Mouse (Mus musculus): ENCODE results near the gene Ptprn2. TPM values are rescaled to one million over a fixed set of nuclear protein-coding genes. Genes with fewer than 3 reads are reported as not detected.

The Ptprn2 gene
- total and polyA plus RNA-seq, 3 experiments: 0.22 TPM; not detected in 2

GRCm38 (mm10) chr12:116741300-116741699, 255.8 kb downstream of the Ptprn2 start:
- H3K4me3 ChIP-seq (ENCODE audit: low read depth, low read length): no peak overlapping the region
- no peaks in the 10 kb centered on the region for H3K4me1 ChIP-seq (ENCODE audit: insufficient read depth, low read depth, low read length)
- TF ChIP-seq CTCF (IDR thresholded peaks at IDR 0.05; ENCODE audit: low read depth, low read length) (no peak), GATA1 (IDR thresholded peaks at IDR 0.05; ENCODE audit: borderline replicate concordance, low read length) (no peak), POLR2AphosphoS5 (IDR thresholded peaks at IDR 0.05; ENCODE audit: insufficient replicate concordance, low read depth, low read length) (no peak), GATA2 (IDR thresholded peaks at IDR 0.05; ENCODE audit: borderline replicate concordance, low read depth, low read length) (no peak), TAL1 (conservative IDR thresholded peaks at IDR 0.05; ENCODE audit: low read depth, low read length) (no peak)
- H3K9me3 ChIP-seq (replicated peaks): peaks cover 56% of the 10 kb centered on the region
- DNase-seq (ENCODE audit: low spot score) (no peak), ATAC-seq (ENCODE audit: extremely low read depth, insufficient number of reproducible peaks, low FRiP score, poor library complexity, severe bottlenecking) (no peak)
- no peaks in the 10 kb centered on the region for H3K36me3 ChIP-seq (replicated peaks)
- no peaks in the 10 kb centered on the region for H3K27me3 ChIP-seq (ENCODE audit: insufficient read depth, low read length)

- ATAC-seq (ENCODE audit: extremely low read depth, insufficient number of reproducible peaks, low FRiP score, poor library complexity, severe bottlenecking) (no peak), DNase-seq (ENCODE audit: low spot score) (no peak)
- H3K4me3 ChIP-seq (ENCODE audit: low read depth, low read length): no peak overlapping the region
- no peaks in the 10 kb centered on the region for H3K4me1 ChIP-seq (ENCODE audit: insufficient read depth, low read depth, low read length)
- peaks cover 46% of the 10 kb centered on the region for H3K9me3 ChIP-seq (replicated peaks)
- H3K36me3 ChIP-seq (replicated peaks): no peaks in the 10 kb centered on the region
- H3K27me3 ChIP-seq (ENCODE audit: insufficient read depth, low read length): no peaks in the 10 kb centered on the region
- TF ChIP-seq CTCF (IDR thresholded peaks at IDR 0.05; ENCODE audit: low read depth, low read length) (no peak), GATA1 (IDR thresholded peaks at IDR 0.05; ENCODE audit: borderline replicate concordance, low read length) (no peak), TAL1 (conservative IDR thresholded peaks at IDR 0.05; ENCODE audit: low read depth, low read length) (no peak), POLR2AphosphoS5 (IDR thresholded peaks at IDR 0.05; ENCODE audit: insufficient replicate concordance, low read depth, low read length) (no peak), GATA2 (IDR thresholded peaks at IDR 0.05; ENCODE audit: borderline replicate concordance, low read depth, low read length) (no peak)
Observed at GRCm38 (mm10) chr12:116746401-116746800, 260.9 kb downstream of the Ptprn2 start.

GRCm38 (mm10) chr12:116752784-116753183, 267.3 kb downstream of the Ptprn2 start:
- Histone ChIP-seq H3K27me3 (ENCODE audit: insufficient read depth, low read length) (no peaks in the 10 kb centered on the region), H3K4me1 (ENCODE audit: insufficient read depth, low read depth, low read length) (no peaks in the 10 kb centered on the region), H3K4me3 (ENCODE audit: low read depth, low read length) (no peak overlapping the region), H3K36me3 (replicated peaks) (no peaks in the 10 kb centered on the region), H3K9me3 (replicated peaks) (peaks cover 20% of the 10 kb centered on the region)
- TF ChIP-seq TAL1 (conservative IDR thresholded peaks at IDR 0.05; ENCODE audit: low read depth, low read length) (no peak), GATA2 (IDR thresholded peaks at IDR 0.05; ENCODE audit: borderline replicate concordance, low read depth, low read length) (no peak), CTCF (IDR thresholded peaks at IDR 0.05; ENCODE audit: low read depth, low read length) (no peak), GATA1 (IDR thresholded peaks at IDR 0.05; ENCODE audit: borderline replicate concordance, low read length) (no peak), POLR2AphosphoS5 (IDR thresholded peaks at IDR 0.05; ENCODE audit: insufficient replicate concordance, low read depth, low read length) (no peak)
- ATAC-seq (ENCODE audit: extremely low read depth, insufficient number of reproducible peaks, low FRiP score, poor library complexity, severe bottlenecking) (no peak), DNase-seq (ENCODE audit: low spot score) (no peak)

GRCm38 (mm10) chr12:116763961-116764360, 278.4 kb downstream of the Ptprn2 start:
- no peaks in the 10 kb centered on the region for H3K4me1 ChIP-seq (ENCODE audit: insufficient read depth, low read depth, low read length)
- H3K36me3 ChIP-seq (replicated peaks): no peaks in the 10 kb centered on the region

GRCm38 (mm10) chr12:116770911-116771310, 285.4 kb downstream of the Ptprn2 start:
- H3K4me3 ChIP-seq (ENCODE audit: low read depth, low read length): no peak overlapping the region
- peaks cover 67% of the 10 kb centered on the region for H3K9me3 ChIP-seq (replicated peaks)
- DNase-seq (ENCODE audit: low spot score) (no peak), ATAC-seq (ENCODE audit: extremely low read depth, insufficient number of reproducible peaks, low FRiP score, poor library complexity, severe bottlenecking) (no peak)
- H3K27me3 ChIP-seq (ENCODE audit: insufficient read depth, low read length): no peaks in the 10 kb centered on the region
- H3K4me1 ChIP-seq (ENCODE audit: insufficient read depth, low read depth, low read length): no peaks in the 10 kb centered on the region
- no peaks in the 10 kb centered on the region for H3K36me3 ChIP-seq (replicated peaks)
- TF ChIP-seq POLR2AphosphoS5 (IDR thresholded peaks at IDR 0.05; ENCODE audit: insufficient replicate concordance, low read depth, low read length): no peak
- no peak for TF ChIP-seq GATA1 (IDR thresholded peaks at IDR 0.05; ENCODE audit: borderline replicate concordance, low read length)
- TF ChIP-seq GATA2 (IDR thresholded peaks at IDR 0.05; ENCODE audit: borderline replicate concordance, low read depth, low read length): no peak
- TF ChIP-seq CTCF (IDR thresholded peaks at IDR 0.05; ENCODE audit: low read depth, low read length): no peak
- no peak for TF ChIP-seq TAL1 (conservative IDR thresholded peaks at IDR 0.05; ENCODE audit: low read depth, low read length)

More at GRCm38 (mm10) chr12:116763961-116764360, 278.4 kb downstream of the Ptprn2 start:
- H3K9me3 ChIP-seq (replicated peaks): peaks cover 26% of the 10 kb centered on the region
- no peaks in the 10 kb centered on the region for H3K27me3 ChIP-seq (ENCODE audit: insufficient read depth, low read length)
- no peak for DNase-seq (ENCODE audit: low spot score)
- no peak for ATAC-seq (ENCODE audit: extremely low read depth, insufficient number of reproducible peaks, low FRiP score, poor library complexity, severe bottlenecking)
- TF ChIP-seq POLR2AphosphoS5 (IDR thresholded peaks at IDR 0.05; ENCODE audit: insufficient replicate concordance, low read depth, low read length) (no peak), GATA2 (IDR thresholded peaks at IDR 0.05; ENCODE audit: borderline replicate concordance, low read depth, low read length) (no peak), GATA1 (IDR thresholded peaks at IDR 0.05; ENCODE audit: borderline replicate concordance, low read length) (no peak), TAL1 (conservative IDR thresholded peaks at IDR 0.05; ENCODE audit: low read depth, low read length) (no peak), CTCF (IDR thresholded peaks at IDR 0.05; ENCODE audit: low read depth, low read length) (no peak)
- no peak overlapping the region for H3K4me3 ChIP-seq (ENCODE audit: low read depth, low read length)

GRCm38 (mm10) chr12:116771493-116771892, 286.0 kb downstream of the Ptprn2 start:
- Histone ChIP-seq H3K36me3 (replicated peaks) (no peaks in the 10 kb centered on the region), H3K9me3 (replicated peaks) (peaks cover 69% of the 10 kb centered on the region), H3K27me3 (ENCODE audit: insufficient read depth, low read length) (no peaks in the 10 kb centered on the region), H3K4me3 (ENCODE audit: low read depth, low read length) (no peak overlapping the region), H3K4me1 (ENCODE audit: insufficient read depth, low read depth, low read length) (no peaks in the 10 kb centered on the region)
- DNase-seq (ENCODE audit: low spot score) (no peak), ATAC-seq (ENCODE audit: extremely low read depth, insufficient number of reproducible peaks, low FRiP score, poor library complexity, severe bottlenecking) (no peak)
- TF ChIP-seq GATA2 (IDR thresholded peaks at IDR 0.05; ENCODE audit: borderline replicate concordance, low read depth, low read length): no peak
